Mouse (Mus musculus): ENCODE measurements around the gene Dock10. TPM values are rescaled to one million over a fixed set of nuclear protein-coding genes. Genes with fewer than 3 reads are reported as not detected.

The Dock10 gene
- total and polyA plus RNA-seq, 3 experiments, result 2.1 to 20.8 (median 19.5) TPM

DNA sequence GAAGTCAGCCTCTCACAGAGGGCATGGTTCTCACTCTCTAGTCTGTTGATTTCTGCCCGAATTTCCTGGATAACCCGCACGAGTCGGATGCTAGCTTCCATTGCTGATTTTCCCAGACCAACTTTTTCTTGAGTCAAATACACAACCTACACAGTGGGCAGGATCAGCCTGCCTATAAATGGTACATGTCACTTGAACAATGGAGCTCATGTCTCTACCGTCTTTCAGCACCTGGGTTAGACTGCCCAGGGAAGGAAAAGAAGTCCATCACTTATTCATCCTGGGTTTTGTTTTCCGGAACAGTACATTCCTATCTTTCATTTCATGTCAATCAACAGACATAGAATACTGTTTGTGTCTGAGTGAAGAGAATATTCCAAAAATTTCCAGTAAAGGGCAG is 297.0 kb downstream of the Dock10 start, which contains the start of gene Gm45261:
Gene Gm45261, minus strand, starts transcription at position 101 of the 400 bp plus-strand sequence.
- no peak for DNase-seq

DNA sequence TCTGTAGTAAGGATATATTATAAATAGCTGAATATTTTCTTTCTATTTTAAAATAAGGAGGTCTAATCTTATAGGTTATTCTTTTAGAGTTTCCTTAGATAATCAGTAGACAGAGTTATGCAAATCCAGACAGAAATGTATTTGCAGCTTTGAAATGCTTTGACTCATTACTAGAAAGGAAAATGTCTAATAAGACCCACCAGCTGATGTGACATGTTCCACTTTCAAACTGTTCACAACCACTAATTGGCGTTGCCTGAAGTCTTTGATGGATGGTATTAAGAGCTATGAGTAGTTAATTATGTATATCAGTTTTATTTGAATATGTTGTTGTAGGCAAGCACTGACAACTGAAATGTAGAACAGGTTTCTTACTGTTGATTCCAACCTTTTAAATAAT is 298.4 kb downstream of the Dock10 start:
- DNase-seq, result no peak

DNA sequence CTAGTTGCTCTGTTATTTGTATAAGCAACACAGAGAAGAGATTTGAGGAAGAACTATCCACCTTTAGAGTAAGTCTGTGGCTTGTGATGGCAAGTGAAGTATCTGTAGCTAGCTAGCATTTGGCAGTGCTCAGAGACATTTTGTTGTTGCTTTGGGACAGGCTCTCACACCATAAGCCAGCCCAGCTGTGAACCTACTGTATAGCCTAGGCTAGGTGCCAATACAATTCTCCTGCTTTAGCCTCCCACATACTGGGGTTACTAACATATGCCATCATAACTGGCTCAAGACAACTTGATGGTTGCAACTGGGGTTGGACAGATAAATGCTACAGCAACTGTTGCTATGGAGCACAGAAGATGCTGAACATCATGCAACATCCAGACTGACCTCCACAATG is 298.9 kb downstream of the Dock10 start:
- no peak for DNase-seq

GRCm38 (mm10) chr1:80453971-80454370 is 304.4 kb downstream of the Dock10 start:
- DNase-seq, result no peak

GRCm38 (mm10) chr1:80451914-80452549 is 306.3 kb downstream of the Dock10 start:
- DNase-seq, result no peak

Data from adrenal gland, adult 2 months (tissue).